Mouse (Mus musculus): ENCODE measurements around the gene Haus2.

GRCm38 (mm10) chr2:120667446-120667845 is 58.3 kb downstream of the Haus2 start:
- no peak for TF ChIP-seq POLR2A (IDR thresholded peaks at IDR 0.05; ENCODE audit: borderline replicate concordance, control insufficient read depth, low read depth, low read length)
- TF ChIP-seq CTCF (IDR thresholded peaks at IDR 0.05; ENCODE audit: control insufficient read depth, insufficient read depth, low read length), result no peak
